ENCODE assay signal across 8 mouse cellular contexts in the genomic region with DNA sequence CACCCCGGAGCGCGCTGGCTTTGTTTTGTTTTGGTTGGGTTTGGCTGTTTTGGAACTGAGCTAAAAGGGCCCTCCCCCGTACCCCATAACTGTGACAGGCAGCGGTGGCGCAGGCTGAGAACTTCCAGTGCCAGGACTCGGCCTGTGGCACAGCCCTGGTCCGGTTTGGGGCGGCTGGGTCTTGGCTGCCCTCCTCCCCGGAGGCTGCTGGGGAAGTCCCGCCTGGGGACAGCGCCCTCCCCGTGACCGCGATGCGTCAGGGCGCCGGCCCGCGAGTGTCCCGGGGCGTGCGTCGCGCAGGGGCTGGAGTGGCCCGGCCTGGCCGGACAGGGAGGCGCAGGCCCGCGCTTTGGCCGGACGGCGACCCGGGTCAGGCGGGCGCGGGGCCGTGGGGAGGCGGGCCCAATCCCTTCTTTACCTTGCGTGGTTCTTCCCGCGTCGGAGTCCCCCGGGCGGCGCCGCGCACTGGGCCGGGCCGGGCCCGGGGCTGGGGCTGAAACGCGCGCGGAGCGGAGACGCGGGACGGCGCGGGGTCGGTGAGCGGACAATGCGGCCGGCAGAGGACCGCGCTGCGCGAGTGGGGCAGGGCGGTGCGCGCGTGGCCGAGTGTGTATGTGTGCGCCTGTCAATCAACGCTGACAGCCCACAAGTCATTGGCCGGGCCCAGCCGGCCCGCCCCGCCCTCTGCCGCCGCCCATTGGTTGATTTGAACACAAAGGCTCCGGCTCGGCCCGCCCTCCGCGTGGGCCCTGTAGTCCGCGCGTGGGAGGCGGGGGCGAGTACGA. TPM values are rescaled to one million over a fixed set of nuclear protein-coding genes. Genes with fewer than 3 reads are reported as not detected.
DNase-seq lines count a peak whose midpoint lies in the region; ATAC-seq and TF ChIP-seq lines count a peak whose summit lies in the region.

A gene (minus strand): TSS at position 616 of the 785 bp plus-strand sequence.

- H3K9ac ChIP-seq in hindbrain, embryonic 16.5 days (ENCODE audit: low read depth, low read length) = peak within 1 kb of the TSS; percentile 89

- H3K27ac ChIP-seq in hindbrain, embryonic 16.5 days (ENCODE audit: low read depth, low read length) = peak within 1 kb of the TSS; percentile 67
- H3K27ac ChIP-seq in left cerebral cortex, adult 2 months = peak within 1 kb of the TSS; percentile 88

- H3K9me3 ChIP-seq in hindbrain, embryonic 16.5 days (ENCODE audit: control insufficient read depth, low read length) = no peaks in the 10 kb centered on the region

- no peaks in the 10 kb centered on the region for H3K27me3 ChIP-seq in hindbrain, embryonic 16.5 days (replicated peaks; ENCODE audit: control insufficient read depth, insufficient read depth, low read length)

- peaks cover 12% of the 10 kb centered on the region for H3K36me3 ChIP-seq in hindbrain, embryonic 16.5 days (ENCODE audit: control insufficient read depth, insufficient read depth, low read length)

- peak within 1 kb of the TSS; percentile 98 for H3K4me3 ChIP-seq in hindbrain, embryonic 16.5 days (ENCODE audit: low read length)
- H3K4me3 ChIP-seq in left cerebral cortex, adult 2 months = peak within 1 kb of the TSS; percentile 74

- H3K4me2 ChIP-seq in hindbrain, embryonic 16.5 days (ENCODE audit: low read length) = peak within 1 kb of the TSS; percentile 80

- intact Hi-C loops in left cerebral cortex, adult 2 months (cut with DNase I) = no loop called here

- no peak; the same call in 1 of the 2 replicates for TF ChIP-seq CTCF in left cerebral cortex, adult 2 months (IDR thresholded peaks at IDR 0.05)

- peak; percentile 94 for ATAC-seq in hindbrain, embryonic 16.5 days
- peak; percentile 57 for ATAC-seq in megakaryocyte, adult 5-6 weeks (ENCODE audit: poor library complexity, severe bottlenecking)

- peaks cover 14% of the 10 kb centered on the region for H3K4me1 ChIP-seq in hindbrain, embryonic 16.5 days (ENCODE audit: control insufficient read depth, insufficient read depth, low read depth, low read length)

- 0% methylated on average over 61 of the region's 93 CpGs for WGBS in hindbrain, embryonic 16.5 days

- DNase-seq in T-cell, adult 2 months (ENCODE audit: low spot score) = peak; percentile 91
- DNase-seq in cerebellum, postnatal 36 days = peak; percentile 93 to 96
- peak; percentile 92 for DNase-seq in gastrocnemius, adult 18-20 months (ENCODE audit: low spot score)
- DNase-seq in left cerebral cortex, adult 2 months (ENCODE audit: extremely low spot score in 1 of 2, low spot score in 2 of 2) = peak; percentile 90 to 93
- DNase-seq in right cerebral cortex, adult 2 months (ENCODE audit: low spot score in 2 of 2) = peak; percentile 92 to 95
- DNase-seq in urinary bladder, postnatal 14 days (ENCODE audit: low spot score) = peak; percentile 94

RNA-seq across cellular contexts. Expression of the gene that starts here (rescaled TPM):
- 10 to 100 TPM; 79.0 to 81.8 TPM for total RNA-seq in gastrocnemius, adult 18-20 months (2021)
- 4.6 and 4.7 TPM in 2 replicates for polyA plus RNA-seq in hindbrain, embryonic 16.5 days (2015; fragmentation: Nextera tagmentation; extraction: Ambion mirVana)
- 10 to 100 TPM; 43.9 to 46.5 TPM for total RNA-seq in left cerebral cortex, adult 2 months (2021)
- 53.6 and 54.4 TPM in 2 replicates for total RNA-seq in megakaryocyte, adult 5-6 weeks (2015)
- 129 and 161 TPM in 2 replicates for total RNA-seq in megakaryocyte, adult 5-6 weeks (2017)

Comparison
In these comparisons a context has a peak if more than half of its experiments do, and no peak if none do; other contexts are left out.
1. Peak in every context shown above with its lines: DNase-seq, ATAC-seq, H3K4me3 ChIP-seq and H3K27ac ChIP-seq.